Mouse (Mus musculus) stomach, adult 2 months (tissue): ENCODE measurements around the gene Lrrtm3. TPM values are rescaled to one million over a fixed set of nuclear protein-coding genes. Genes with fewer than 3 reads are reported as not detected.

Experiments
- polyA plus RNA-seq: library from polyadenylated mRNA; depleted of rRNA; stranded (reverse); fragments of >200 nt; gene quantifications from 2 replicates; pipeline ENCODE4 v1.2.3, GENCODE M21; 2012; rRNA removed

Lrrtm3 gene
- 0.09 and 0.42 TPM in 2 replicates for polyA plus RNA-seq

DNA sequence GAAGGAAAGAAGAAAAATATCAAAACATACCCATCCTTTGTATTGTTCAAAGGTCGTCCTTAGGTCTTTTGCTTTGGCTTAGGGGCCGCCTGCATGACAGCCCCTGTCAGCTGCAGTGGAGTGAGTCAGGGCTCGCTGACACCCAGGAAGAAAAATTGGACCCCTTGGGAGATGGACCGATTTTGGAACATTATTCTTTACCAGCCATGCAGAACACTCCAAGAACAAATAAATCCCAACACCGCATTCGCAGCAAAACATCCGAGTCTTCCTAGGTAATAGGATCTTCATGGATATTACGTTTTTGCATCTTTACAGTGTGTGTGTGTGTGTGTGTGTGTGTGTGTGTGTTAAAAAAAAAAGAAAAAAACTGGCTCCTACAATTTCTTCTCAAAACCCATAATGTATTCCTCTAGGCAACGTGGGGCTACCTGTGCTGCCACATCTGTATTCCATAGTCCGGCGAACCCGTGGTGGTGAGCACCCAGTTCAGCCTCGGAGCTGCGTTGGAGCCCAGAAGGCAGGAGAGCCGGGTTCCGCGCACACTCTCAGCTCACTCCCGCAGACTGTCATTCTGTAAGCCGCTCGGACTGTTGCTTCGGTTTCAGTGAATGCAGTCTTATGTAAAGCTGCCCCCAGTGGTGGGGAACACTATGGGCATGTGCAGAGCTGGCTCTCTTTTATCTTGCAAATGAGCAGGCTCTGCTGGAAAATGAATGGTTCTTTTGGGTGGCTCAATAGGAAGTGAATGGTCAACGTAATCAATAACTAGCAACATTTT lies at the start of gene Lrrtm3:
Gene Lrrtm3 (minus strand): TSS at position 598 of the 781 bp plus-strand sequence.

DNA sequence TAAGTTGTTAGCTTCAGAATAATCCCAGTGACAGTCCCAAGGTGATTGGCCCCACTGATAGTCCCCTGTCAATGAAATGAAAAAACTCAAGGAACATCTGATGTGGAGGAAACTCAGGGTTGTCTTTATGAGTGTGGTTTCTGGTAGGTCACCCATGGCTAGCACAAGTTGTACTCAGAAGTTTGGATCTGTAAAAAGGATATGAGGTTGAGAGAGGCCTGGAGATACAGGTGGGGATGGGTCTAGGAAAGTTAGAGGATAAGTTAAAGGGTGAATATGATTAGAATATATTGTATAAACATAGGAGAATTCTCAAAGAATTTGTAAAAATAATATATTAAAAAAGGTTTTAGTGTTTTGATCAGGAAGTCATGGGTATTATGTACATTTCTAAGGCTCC lies 162.7 kb downstream of the Lrrtm3 start, which contains the start of gene Gm10118:
Gene Gm10118 (minus strand): TSS at position 101 of the 400 bp plus-strand sequence.

Other genes with a start within 250 kb of the Lrrtm3 start
- not detected in 2 replicates for gene Gm10118, start 162.8 kb downstream of the Lrrtm3 start, polyA plus RNA-seq